Mouse (Mus musculus) cortical plate, adult 2 months (tissue): Measurements from ENCODE around the gene Med21.

Experiments
- CTCF ChIP-seq: fragments of 200-500 bp; IDR thresholded peaks from 2 replicates; pipeline ENCODE4 v1.5.1; 2011; ENCODE audit warnings: mild to moderate bottlenecking, control low read depth, low read length; ENCODE audit not compliant: insufficient read depth; ENCODE audit errors: extremely low read depth
- POLR2A ChIP-seq: fragments of 200-500 bp; IDR thresholded peaks from 2 replicates; pipeline ENCODE4 v1.6.1; 2011; ENCODE audit warnings: mild to moderate bottlenecking, low read length, control low read depth; ENCODE audit not compliant: insufficient read depth; ENCODE audit errors: extremely low read depth

DNA sequence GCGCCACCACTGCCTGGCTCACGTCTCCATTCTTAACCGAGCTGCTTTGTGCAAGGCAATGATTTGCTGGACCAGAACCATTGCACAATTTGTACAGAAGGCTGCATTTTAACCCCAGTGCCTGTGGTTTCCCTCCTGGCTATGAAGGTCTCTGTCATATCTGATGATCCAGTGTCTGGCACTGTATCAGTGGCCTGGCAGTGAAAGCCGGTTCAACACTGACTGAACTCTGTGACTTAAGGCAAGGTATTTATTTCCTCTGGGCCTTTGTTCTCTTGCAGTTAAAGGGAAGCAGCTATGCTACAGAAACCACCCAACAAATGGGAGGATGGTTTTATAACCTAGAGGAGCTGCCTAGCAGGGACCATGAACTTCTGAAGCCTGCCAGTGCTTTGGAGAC is 11.4 kb upstream of the Med21 start:
- TF ChIP-seq POLR2A (no peak), CTCF (no peak)
